Mouse (Mus musculus): ENCODE results near the gene Sh2d2a.

- TF ChIP-seq CTCF (IDR thresholded peaks at IDR 0.05; ENCODE audit: low read depth) (no peak), EP300 (IDR thresholded peaks at IDR 0.05; ENCODE audit: low read depth) (no peak)
These were observed 44.9 kb upstream of the Sh2d2a start for GRCm38 (mm10) chr3:87801681-87802080.

Measured in heart, postnatal 0 days (tissue).